Mouse (Mus musculus): Measurements from ENCODE around the gene Olfr235.
"Not testable (repeated sequence)": the region's sequence is repeated elsewhere in the genome, so short reads cannot be mapped to it uniquely, and the experiment has no call there.

Olfr235 gene

GRCm38 (mm10) chr19:12260732-12261131 is at the start of gene Olfr235:
Olfr235 (plus strand) TSS chr19:12261032.
- no peak for DNase-seq

- DNase-seq = not testable (repeated sequence)
Measured at GRCm38 (mm10) chr19:12232496-12232895, 28.3 kb upstream of the Olfr235 start, which contains the start of gene Olfr1432. Olfr1432 (minus strand) TSS chr19:12232596.

- no peak for DNase-seq
Measured at GRCm38 (mm10) chr19:12241559-12241958, 19.3 kb upstream of the Olfr235 start, which contains the start of gene Olfr262. Olfr262 (minus strand) TSS chr19:12241659.

GRCm38 (mm10) chr19:12279554-12279953 is 18.7 kb downstream of the Olfr235 start, which contains the start of gene Olfr1434:
Olfr1434 (plus strand) TSS chr19:12279854.
- no peak for DNase-seq

GRCm38 (mm10) chr19:12292979-12293378 is 32.1 kb downstream of the Olfr235 start:
- no peak for DNase-seq

GRCm38 (mm10) chr19:12299030-12299429 is 38.2 kb downstream of the Olfr235 start, which contains the start of gene Olfr1436:
Olfr1436 (minus strand) TSS chr19:12299130.
- not testable (repeated sequence) for DNase-seq

Data from spleen, adult 18-20 months (tissue).